Mouse (Mus musculus) right cerebral cortex, postnatal 36 days (tissue): ENCODE results near the gene Osbpl2.
"Not testable (repeated sequence)": the region's sequence is repeated elsewhere in the genome, so short reads cannot be mapped to it uniquely, and the experiment has no call there.

ENCODE experiments used
- DNase-seq, 2 experiments: peaks; one replicate each; pipeline ENCODE4 v3.0.0; 2022; ENCODE audit warnings: low spot score in 2 of 2, mixed read lengths in 1 of 2

Gene Osbpl2

DNA sequence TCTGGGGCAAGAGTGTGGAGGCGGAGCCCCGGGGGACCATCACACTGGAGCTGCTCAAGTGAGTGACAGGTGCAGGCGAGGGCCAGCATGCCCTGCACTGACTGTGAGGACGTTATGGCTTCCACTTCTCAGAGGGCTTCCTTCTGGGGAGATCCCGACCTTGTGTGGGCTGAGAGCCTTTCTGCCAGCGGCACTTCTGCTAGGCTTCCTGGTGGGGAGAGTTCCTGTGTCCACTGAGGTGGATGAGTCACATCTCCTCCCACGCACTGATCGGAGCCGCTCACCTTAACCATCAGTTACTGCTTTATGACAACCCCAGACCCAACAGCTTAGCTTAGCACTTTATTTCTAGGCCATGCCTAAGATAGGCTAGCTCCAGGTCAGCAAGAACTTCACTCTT, 29.4 kb downstream of the Osbpl2 start:
- DNase-seq = no peak

DNA sequence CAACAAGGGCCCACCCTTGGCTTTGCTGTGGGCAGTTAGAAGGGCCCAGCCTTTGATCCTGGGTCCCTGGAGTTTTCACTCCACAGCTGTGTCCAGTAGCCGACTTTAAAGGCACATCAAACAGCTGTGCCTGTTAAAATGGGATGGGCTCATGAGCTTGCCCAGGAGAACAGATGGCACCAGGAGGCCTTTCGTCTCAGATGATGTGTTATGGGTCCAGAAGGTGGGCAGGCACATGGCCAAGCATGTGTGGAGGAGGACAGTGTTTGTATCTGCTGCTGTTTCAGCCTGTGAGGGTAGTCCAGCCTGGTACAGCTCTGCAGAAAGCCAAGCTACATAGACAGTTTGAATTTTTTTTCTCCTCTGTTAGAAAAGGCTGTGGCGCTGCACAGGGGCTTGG, 35.7 kb downstream of the Osbpl2 start:
- DNase-seq = peak; percentile 50 to 58

DNA sequence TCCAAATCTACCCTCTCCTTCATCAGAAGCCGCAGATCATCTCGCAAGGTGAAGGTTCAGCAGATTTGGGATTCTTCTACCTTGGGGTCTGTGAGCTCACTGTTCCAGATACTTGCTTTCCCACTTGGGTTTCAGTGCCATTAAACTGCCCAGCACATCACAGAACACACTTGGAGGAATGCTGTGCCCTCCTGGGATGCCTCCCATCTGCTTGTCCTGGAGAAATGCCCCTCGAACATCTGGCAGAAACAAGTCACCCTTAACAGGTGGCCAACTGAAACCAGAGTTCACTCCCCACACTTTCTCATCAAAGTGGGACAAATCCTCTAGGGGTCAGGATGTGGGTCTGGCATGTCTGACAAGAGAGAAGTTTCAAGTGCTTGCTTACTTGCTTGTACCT, 39.5 kb downstream of the Osbpl2 start:
- no peak for DNase-seq

DNA sequence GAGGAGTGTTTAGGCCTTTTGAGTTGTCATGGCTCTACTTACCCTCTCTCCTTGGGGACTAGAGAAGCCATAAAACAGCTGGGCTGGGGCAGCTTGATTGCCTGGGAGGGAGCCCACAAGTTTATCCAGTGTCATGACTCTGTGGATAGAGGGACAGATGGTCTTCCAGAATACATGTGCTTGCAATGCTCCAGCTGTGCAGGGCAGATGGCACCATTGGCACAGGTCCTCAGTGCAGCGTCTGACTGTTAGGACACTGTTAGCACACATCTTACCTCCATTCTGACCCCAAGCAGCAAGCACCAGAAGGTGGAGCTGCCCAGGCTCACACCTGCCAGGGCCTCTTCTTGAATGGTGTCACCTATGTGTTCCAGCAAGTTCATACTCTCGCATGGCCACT, 46.7 kb downstream of the Osbpl2 start:
- no peak for DNase-seq

DNA sequence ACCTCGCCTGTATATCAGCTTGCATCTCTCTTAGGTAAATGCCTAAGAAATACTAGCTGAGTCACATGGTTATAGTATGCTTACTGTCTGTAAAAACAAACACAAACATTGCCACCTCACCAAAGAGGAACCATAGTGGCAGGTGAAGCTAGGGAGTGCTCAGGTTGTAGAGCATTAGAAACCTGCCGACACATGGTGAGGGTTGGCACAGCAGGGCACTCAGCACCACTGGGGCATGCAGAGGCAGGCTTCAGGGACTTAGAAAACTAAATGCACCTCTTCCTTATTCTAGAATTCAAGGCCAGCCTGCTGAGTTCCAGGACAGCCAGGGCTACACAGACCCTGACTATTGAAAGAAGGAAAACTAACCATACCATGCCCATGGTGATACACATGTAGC, 47.8 kb downstream of the Osbpl2 start:
- no peak for DNase-seq

DNA sequence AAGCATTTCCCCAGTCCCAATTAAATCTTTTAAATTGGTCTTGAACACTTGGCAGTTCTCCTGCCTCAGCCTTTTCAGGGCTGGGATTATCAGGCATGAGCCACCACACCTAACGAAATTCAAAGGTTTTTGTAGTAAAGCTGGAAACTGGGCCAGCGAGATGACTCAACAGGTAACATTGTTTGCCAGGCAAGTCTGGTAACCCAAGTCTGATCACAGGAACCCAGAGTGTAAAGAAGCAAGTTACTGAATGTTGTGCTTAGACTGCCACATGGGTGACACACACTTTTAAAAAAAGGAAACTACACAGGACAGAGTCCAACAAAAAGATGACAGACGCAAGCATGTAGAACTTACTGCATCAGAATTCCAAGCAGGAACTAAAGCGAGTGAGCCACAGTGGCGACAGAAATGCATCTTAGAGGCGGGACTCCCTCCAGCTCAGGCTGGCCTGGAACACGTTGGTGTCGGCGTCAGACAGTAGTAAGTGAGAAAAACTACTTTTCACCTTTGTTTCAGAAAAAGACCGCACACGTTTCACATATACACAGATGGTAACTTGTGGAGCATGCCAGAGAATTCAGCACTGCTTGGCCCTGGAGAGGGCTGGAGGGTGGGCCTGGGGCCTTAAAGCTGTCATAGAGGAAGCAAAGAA, 51.2 kb downstream of the Osbpl2 start:
- DNase-seq = no peak

DNA sequence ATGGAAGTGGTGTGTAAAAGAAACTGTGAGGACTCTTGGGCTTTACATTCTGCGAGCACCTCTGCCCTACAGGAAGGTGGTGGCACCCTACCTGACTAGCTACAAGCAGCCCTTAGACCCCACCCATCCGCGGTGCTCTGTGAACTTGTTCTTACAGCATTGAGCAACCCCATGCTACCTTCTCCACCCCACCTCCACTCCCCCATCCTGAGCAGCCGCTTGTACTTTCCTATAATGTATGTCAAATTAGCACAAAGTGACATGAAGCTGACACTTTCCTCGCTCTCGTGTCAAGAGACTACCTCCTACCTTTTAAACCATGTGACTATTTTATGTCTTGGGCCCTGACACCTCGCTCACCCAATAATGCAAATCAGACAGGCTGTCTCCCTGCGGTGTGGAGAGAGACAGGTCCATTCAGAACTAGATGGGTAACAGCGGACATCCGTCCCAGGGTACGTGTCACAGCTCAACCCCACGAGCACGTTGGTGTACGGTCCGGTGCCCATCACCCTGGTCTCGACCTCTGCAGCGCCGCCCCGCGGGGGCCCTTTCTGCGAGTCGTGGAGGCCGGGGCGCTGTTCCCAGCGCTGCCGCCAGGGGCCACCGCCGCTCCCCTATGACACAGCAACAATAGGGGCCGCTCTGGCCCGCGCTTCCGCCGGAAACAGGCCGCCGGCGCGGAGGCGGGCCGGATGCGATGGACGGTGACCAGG, 51.9 kb downstream of the Osbpl2 start, which contains the start of gene Adrm1:
Gene Adrm1, plus strand, starts transcription at position 680 of the 716 bp plus-strand sequence.
- peak; percentile 96 to 97 for DNase-seq

DNA sequence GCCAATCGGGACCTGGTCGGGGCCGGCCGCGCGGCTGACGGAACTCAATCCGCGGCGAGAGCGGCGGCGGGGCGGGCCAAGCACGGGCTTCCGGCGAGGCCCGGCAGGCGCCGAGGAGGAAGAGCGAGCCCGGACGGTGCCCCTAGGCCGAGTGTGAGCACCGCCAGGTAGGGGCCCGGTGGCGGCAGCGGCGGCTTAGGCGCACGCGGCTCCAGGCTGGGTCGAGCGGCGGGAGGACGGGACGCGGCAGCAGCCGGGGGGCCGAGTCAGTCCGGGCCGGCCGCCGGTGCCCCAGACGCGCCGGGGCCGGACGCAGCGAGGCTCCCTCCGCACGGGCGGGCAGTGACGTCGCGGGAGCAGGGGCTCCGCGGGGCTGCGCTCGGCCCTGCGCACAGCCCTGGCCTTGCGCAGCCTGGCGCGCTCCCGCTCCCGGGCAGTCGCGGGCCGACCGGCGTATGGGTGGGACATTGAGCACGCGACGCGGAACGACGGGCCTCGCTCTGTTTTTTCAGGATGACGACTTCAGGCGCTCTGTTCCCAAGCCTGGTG, 52.5 kb downstream of the Osbpl2 start:
- DNase-seq = no peak

DNA sequence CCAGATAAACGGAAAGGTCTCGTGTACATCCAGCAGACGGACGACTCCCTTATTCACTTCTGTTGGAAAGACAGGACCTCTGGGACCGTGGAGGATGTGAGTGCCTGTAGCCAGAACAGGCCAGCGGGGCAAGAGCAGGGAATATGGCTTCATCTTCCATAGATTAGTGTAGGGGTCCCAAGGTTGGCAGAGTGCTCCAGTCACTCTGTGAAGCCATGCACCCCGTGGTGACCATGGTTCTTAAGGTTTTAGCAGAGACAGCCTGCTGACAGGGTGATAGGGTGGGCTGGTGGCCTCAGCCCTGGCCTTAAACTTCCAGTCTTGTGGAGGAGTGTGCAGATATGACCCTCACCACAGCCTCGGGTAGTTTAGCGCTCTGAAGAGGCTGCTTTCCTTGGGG, 53.0 kb downstream of the Osbpl2 start:
- DNase-seq = no peak

DNA sequence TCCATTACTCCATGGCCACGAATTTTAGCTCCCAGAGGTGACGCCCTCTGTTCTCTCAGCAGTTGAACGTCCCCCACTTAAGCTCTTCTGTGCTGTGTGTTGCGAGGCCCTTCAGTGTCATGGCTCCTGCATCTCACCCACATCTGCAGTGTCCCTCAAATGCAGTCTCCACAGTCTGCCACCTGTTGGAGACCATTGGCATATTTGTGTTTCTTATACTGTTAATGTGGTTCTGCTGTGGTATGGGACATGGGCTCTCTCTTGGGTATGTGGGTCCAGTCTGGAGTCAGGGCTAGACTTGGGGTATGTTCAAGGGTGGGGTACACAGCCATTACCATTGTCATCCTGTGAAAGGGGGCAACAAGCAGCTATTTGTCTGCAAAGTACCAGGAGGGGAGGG, 54.1 kb downstream of the Osbpl2 start:
- no peak for DNase-seq

DNA sequence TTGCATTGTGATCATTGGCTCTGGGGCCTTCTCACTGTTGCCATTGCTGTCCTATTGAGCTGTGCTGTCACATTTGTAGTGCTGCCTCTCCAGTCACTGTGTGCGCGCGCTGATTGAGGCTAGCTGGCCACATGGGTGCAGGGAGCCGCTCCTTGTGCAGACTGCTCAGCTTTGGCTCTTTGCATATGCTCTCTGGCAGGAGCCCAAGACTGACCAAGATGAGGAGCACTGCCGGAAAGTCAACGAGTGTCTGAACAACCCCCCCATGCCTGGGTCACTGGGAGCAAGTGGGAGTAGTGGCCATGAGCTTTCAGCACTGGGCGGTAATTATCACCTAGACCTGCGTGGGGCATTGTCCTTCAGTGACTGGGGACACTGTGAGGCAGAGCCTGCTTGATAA, 54.6 kb downstream of the Osbpl2 start:
- not testable (repeated sequence) for DNase-seq

DNA sequence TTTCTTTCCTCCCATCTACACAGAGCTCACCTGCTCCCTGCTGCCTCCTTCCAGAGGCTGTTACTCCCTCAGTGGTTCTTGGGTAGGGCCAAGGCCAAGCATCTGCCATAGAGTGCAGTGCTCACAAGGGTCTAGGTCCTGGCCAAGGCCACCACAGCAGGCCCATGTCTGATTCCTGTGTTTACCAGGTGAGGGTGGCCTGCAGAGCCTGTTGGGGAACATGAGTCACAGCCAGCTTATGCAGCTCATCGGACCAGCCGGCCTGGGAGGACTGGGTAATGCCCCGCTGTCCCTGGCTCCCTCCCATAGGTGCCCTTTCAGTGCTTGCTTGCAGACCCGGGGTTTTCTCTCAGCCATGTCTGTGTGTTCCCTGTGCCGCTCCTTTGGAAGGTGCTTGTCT, 55.0 kb downstream of the Osbpl2 start:
- DNase-seq = no peak

DNA sequence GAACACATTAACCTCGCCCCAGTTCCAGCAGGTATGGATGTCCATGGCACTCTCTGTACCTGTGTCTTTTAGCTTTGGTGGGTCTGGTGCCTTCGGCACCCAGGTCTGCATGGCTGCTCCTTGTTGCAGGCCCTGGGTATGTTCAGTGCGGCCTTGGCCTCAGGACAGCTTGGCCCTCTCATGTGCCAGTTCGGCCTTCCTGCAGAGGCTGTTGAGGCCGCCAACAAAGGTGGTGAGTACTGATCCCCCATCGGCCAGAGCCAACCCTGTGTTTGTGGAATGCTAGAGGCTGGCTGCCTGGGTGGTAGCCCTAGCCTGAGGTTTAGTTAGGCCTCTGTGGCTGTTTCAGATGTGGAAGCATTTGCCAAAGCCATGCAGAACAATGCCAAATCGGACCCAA, 56.6 kb downstream of the Osbpl2 start:
- DNase-seq = no peak

DNA sequence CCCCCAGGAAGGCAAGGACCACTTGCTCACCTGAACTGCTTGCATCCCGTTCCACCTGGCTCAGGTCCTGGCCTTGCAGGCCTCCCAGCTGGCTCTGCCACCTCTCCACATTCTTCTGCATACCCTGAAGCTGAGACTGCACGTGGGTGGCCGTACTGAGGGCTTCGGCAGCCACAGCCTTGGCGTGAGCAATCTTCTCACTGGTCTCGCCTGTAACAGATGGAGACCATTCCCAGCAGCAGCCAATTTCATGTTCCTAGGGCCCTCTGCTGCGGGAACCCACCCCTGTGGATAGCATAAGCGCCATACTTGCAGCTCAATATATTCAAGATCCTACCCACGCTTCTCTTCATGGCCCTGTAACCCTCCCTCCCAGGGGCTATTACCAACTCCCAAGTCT, 62.4 kb downstream of the Osbpl2 start:
- no peak for DNase-seq

DNA sequence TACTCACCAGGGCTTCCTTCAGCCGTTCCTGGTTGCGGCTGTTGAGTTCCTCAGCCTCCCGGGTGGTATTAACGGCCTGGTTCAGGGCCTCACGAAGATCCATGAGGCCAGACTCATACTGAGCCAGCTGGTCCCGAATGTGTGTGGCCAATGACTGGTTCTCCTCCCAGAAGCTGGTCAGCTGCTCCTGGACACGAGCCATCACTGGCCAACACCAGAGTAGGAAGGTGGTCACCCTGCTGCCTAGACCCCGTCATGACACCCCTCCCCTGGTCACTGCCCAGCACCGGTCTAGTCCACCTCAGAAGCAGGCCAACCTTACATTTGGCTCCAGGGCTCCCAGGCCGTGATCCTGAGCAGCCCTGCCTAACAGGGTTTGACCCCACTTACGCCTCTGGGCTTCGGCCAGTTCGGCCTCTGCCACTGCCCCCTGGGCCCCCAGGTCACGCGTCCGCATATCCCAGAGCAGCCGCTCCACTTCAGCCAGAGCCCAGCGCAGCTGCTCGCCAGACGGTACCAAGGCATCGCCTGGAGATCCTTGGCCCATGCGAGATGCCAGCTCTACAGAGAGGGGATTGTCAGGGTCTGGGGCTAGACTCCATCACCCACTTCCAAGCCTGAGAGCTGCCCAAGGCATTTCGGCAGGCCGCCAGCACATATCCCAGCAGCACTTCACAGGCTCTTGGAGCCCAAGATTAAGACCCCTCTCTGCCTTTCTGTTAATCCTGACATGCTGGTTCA, 65.1 kb downstream of the Osbpl2 start:
- no peak for DNase-seq

DNA sequence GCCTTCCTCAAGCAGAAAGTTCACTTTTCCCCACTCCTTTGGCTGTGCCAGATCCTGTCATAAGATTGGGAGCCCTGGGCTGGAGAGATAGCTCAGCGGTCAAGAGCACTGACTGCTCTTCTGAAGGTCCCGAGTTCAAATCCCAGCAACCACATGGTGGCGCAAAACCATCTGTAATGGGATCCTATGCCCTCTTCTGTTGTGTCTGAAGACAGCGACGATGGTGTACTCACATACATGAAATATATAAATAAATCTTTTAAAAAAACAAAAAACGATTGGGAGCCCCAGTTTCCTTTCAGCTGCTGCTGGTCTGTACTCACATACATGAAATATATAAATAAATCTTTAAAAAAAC, 65.6 kb downstream of the Osbpl2 start:
- no peak for DNase-seq

DNA sequence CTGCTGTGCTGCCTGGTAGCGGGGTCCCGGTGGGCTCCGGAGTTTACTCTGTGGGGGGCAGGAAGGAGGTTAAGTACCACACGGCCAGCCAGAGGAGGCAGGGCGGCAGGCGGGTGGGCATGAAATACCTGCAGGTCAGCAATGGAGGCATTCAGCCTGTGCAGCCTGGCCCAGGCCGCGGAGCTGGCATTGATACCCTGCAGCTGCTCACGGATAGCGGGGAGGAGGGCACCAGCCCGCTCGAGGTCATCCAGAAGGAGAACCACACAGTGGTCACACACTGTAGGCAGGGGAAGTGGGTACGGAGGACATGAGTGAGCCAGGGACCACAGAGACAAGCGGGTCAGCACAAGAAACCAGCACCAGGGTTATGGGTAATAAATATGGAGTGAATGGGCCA, 66.6 kb downstream of the Osbpl2 start:
- no peak for DNase-seq

DNA sequence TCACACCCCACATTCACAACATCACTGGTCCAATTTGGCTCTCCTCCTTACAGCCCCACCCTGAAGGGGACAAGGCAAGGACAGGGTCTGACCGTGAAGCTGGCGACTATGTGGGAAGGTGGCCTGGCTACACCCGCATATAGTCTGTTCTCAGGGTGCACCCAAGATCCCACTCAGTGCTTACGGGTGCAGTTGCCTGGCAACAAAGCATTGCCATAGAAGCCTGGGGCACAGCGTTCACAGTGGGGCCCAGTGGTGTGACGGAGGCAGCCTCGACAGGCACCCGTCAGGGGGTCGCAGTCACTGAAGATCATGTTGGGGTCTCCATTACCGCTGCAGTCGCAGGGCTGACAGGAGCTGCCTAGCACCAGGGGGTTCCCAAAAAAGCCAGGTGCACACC, 68.3 kb downstream of the Osbpl2 start:
- DNase-seq = no peak

DNA sequence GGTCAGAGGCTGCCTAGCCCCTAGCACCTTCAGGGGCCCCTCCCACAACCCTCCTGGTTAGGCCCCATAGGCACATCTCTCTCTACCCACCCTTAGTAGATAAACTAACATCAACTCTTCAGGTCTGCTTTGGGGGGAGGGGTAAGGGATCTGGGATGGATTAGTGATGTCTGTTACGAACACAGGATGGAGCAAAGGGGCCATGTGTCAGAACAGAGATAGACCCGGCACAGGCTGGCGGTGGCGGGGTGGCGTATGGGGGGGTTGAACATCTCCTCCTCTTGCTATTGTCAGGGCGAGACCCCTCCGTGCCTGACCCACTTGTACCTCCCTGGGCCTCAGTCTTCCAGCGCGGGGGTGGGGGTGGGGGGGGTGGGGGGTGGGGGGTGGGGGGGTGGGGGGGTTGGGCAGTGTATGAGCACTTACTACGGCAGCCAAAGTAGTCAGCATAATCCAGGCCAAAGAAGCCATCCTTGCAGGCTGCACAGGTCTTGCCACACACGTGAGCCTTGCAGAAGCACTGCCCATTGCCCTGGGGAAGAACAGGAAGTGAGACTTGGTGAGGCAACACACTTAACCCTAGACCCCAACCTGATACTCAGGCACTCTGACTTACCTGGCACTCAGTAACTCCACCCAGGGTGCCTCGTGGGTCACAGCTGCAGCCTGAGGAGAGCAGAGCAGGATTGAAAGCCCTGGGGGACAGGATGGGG, 77.7 kb downstream of the Osbpl2 start:
- DNase-seq = no peak

DNA sequence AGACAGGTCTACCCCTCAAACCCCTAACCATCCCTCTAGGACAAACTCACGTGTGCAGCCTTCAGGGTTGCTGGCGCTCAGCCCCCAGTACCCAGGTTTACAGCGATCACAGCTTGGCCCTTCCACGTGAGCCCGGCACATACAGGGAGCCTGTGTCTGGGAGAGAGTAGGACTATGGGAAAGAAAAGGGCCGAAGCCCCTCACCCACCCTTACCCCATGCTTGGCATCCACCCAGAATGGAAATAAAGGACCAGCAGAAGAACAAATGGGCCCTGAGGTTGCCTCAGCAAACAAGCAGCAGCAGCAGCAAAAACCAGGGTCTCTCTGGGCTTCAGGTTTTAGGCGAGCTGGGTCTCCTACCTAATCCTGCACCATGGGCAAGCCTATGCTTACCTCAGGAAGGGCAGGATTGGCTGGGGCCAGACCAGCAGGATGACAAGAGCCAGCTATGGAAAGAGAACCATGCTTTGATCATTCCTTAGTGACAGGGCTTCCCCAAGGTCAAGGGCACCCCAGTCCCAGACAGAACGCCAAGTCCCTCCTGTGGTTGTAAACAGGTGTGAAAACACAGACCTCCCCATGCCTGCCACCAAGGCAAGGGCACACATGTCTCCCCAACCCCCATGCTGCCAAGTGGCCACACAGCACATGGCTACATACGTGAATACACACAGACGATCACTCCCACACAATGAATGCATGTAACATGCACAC, 78.4 kb downstream of the Osbpl2 start:
- no peak for DNase-seq

DNA sequence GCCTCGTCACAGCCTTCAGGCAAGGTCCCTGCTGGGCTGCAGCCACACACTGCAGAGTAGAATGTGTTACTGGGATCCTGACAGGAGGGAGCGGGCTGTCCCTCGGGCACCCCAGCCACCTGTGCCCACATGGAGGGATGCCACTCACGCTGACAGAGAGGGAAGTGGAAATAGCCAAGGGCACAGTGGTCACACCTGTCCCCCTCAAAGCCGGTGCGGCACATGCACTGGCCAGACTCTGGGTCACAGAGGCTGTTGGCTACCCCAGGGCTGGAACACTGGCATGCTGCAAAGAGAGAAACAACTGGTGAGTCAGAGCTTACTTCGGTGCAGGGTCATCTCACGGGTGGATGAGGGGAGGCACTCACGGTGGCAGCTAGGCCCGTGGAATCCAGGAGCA, 79.7 kb downstream of the Osbpl2 start:
- DNase-seq = no peak
